Mouse (Mus musculus): ENCODE results near the gene Amdhd2. TPM values are rescaled to one million over a fixed set of nuclear protein-coding genes. Genes with fewer than 3 reads are reported as not detected.

Gene Amdhd2
- total RNA-seq (2023), result 20.2 TPM

GRCm38 (mm10) chr17:24163176-24163962 is at the start of gene Amdhd2:
Amdhd2 (minus strand) TSS chr17:24163766.

GRCm38 (mm10) chr17:24209043-24209915 is 45.7 kb upstream of the Amdhd2 start, which contains the start of gene Ntn3:
Ntn3 (minus strand) TSS chr17:24209531.

DNA sequence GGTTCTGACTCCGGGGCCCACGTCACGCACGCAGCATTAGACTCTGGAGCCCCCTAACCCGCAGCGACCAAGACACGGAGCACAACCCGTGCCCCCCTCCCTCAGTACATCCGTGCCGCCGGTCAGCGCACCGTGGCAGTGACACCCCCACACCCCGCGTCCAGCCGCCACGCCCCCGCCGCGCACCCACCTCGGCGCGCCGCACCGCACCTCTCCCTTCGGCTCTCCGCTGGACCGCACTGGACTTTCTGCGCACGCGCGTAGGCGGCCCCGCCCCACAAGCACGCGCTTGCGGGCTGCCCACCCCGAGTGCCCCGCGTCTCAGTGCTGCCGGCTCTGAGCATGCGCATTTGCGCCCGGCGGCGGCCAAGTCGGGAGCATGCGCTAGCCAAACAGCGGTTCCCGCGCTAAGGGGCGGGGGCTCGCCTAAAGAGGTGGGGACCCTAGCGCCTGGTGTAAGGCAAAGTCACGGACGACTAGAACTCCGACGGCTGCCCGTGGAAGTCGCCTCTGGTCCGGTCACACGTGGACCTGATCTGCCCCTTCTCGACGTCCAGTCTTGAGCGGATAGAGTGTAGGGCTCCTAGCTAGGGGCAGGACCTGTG is 41.8 kb upstream of the Amdhd2 start, which contains the start of gene Tbc1d24:
TSS of gene Tbc1d24 (minus strand) at position 279 of the 605 bp plus-strand sequence.

DNA sequence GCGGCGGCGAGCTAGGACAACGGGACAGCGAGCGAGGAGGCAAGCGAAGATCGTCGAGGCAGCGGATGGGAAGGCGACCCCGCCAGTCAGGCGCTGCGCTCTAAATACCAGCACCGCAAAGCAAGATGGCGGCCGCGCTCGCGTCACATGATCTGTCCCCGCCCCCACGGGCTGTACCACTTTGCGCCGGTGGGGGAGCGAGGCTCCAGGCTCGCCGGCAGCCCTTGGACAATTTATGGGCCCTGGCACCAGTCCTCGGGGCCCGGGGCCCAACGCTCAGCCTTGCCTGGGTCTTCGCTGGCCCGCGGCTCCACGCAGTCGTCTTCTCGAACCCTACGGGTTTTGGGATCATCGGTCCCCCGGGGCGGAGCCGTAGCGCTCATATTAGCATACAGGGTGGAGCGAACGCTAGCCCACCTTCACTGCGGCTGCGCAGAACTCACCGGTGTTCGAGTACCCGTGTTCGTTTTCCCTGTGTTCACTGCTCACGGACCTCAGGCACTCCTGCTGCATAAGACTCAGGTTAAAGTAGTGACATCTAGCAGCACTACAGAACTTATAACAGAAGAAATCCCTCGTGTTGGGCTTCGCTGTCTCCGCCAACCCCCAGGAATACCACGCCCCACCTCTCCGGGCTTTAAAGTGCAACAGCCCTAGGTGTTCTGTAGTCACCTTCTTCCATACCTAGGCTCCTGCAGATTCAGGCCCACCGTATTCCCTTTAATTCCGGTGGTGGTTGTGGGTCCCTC is 5.9 kb upstream of the Amdhd2 start, which contains the start of gene Atp6v0c:
TSS of gene Atp6v0c (minus strand) at position 386 of the 749 bp plus-strand sequence.

DNA sequence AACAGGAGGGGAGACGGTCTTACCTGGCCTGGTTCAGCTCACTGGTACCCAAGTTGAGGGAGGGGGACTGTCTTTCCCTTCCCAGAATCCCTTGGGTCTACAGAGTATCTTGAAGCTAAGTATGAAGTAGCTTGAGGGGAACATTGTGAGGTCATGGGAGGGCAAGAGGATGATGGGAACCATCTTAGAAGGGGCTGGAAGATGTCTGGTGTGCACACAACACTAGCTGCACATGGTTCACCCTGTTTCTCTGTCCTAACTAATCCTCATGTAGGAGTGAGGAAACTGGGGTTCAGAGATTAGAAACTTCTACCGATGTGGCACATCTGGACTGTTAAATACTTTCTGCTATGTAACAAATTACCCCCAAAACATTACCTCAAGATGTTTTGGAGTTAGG is 12.7 kb downstream of the Amdhd2 start, which contains the start of gene Pdpk1:
TSS of gene Pdpk1 (minus strand) at position 101 of the 400 bp plus-strand sequence.

Other genes with a start within 250 kb of the Amdhd2 start
- not detected for gene Dcpp3, start 246.3 kb downstream of the Amdhd2 start, total RNA-seq (2023)
- gene Sbp, start 222.1 kb downstream of the Amdhd2 start, total RNA-seq (2023), result not detected
- gene Sbpl, start 208.5 kb downstream of the Amdhd2 start, total RNA-seq (2023), result not detected
- 0.50 TPM for gene Prss30, start 183.2 kb downstream of the Amdhd2 start, total RNA-seq (2023)
- not detected for gene Prss22, start 165.7 kb downstream of the Amdhd2 start, total RNA-seq (2023)
- not detected for gene Prss27, start 125.6 kb downstream of the Amdhd2 start, total RNA-seq (2023)
- 25.6 TPM for gene Kctd5, start 90.3 kb downstream of the Amdhd2 start, total RNA-seq (2023)
- 77.6 TPM for gene Pdpk1, start 12.8 kb downstream of the Amdhd2 start, total RNA-seq (2023)
- 166 TPM for gene Atp6v0c, start 5.9 kb upstream of the Amdhd2 start, total RNA-seq (2023)
- 1.4 TPM for gene Tbc1d24, start 41.8 kb upstream of the Amdhd2 start, total RNA-seq (2023)
- 0.18 TPM for gene Ntn3, start 45.8 kb upstream of the Amdhd2 start, total RNA-seq (2023)
- gene Tedc2, start 57.1 kb upstream of the Amdhd2 start, total RNA-seq (2023), result 4.7 TPM
- gene Ccnf, start 87.7 kb upstream of the Amdhd2 start, total RNA-seq (2023), result 6.7 TPM
- 0.23 TPM for gene Abca17, start 187.3 kb upstream of the Amdhd2 start, total RNA-seq (2023)
- gene Abca3, start 188.2 kb upstream of the Amdhd2 start, total RNA-seq (2023), result 42.6 TPM

Data from CD4-positive naive resting alpha-beta T cell, adult 76 days (primary cell).